Mouse (Mus musculus) kidney, embryonic 15.5 days (tissue): ENCODE data around the gene Pvalb. TPM values are rescaled to one million over a fixed set of nuclear protein-coding genes. Genes with fewer than 3 reads are reported as not detected.
A peak's percentile ranks its signal among the peaks of the same experiment; 100 is the strongest.

Source experiments
- ATAC-seq: fragments of 200-750 bp; cut with Nextera tagmentation; replicated peaks from 2 replicates; pipeline ENCODE4 v1.8.0; 2017; ENCODE audit warnings: moderate TSS enrichment; ENCODE audit not compliant: low FRiP score
- H3K27ac ChIP-seq: fragments of 300-500 bp; sonication (generic); 2 replicates; pipeline ENCODE4 v1.5.1; 2015; ENCODE audit warnings: mild to moderate bottlenecking, inconsistent platforms
- H3K27me3 ChIP-seq: fragments of 300-500 bp; sonication (generic); 2 replicates; pipeline ENCODE4 v1.6.1; 2015; ENCODE audit warnings: inconsistent platforms
- H3K36me3 ChIP-seq: fragments of 300-500 bp; sonication (generic); 2 replicates; pipeline ENCODE4 v1.6.1; 2015; ENCODE audit warnings: inconsistent platforms
- H3K4me1 ChIP-seq: fragments of 300-500 bp; sonication (generic); 2 replicates; pipeline ENCODE4 v1.6.1; 2015; ENCODE audit warnings: inconsistent platforms
- H3K4me2 ChIP-seq: fragments of 300-500 bp; sonication (generic); 2 replicates; pipeline ENCODE4 v1.6.1; 2015; ENCODE audit warnings: moderate library complexity, mild to moderate bottlenecking, inconsistent platforms
- H3K4me3 ChIP-seq: fragments of 300-500 bp; sonication (generic); replicated peaks from 2 replicates; pipeline ENCODE4 v1.5.1; 2015; ENCODE audit warnings: mild to moderate bottlenecking, inconsistent platforms
- H3K9ac ChIP-seq: fragments of 300-500 bp; sonication (generic); 2 replicates; pipeline ENCODE4 v1.6.1; 2015; ENCODE audit warnings: mild to moderate bottlenecking, inconsistent platforms
- H3K9me3 ChIP-seq: fragments of 300-500 bp; sonication (generic); replicated peaks from 2 replicates; pipeline ENCODE4 v1.6.1; 2016; ENCODE audit warnings: inconsistent platforms
- WGBS: fragments of 180-500 bp; shearing (Covaris S2); methylation state at CpG from one replicate; pipeline ENCODE4 v1.1.7; 2015; ENCODE audit warnings: mixed read lengths; 5-methylcytosine and 5-hydroxymethylcytosine counted together
- polyA plus RNA-seq: library from polyadenylated mRNA; unstranded; fragments of >200 nt; fragmentation: Nextera tagmentation; extraction: Ambion mirVana; gene quantifications from 2 replicates; pipeline ENCODE4 v1.2.1, GENCODE M21; 2015

Pvalb gene
- polyA plus RNA-seq, 1 experiment from 2014 or later = not detected

- WGBS = 72% methylated on average over 5 of the region's 5 CpGs
- no peak for ATAC-seq
- H3K4me3 ChIP-seq = no peak overlapping the region
- no peak overlapping the region for H3K27ac ChIP-seq
- no peak overlapping the region for H3K9ac ChIP-seq
- 0 out of 2 replicates have a peak, but pooled peaks cover 7% of the 10 kb centered on the region for H3K27me3 ChIP-seq
- no peaks in the 10 kb centered on the region for H3K36me3 ChIP-seq
- 0 out of 2 replicates have a peak, but pooled peaks cover 2% of the 10 kb centered on the region for H3K4me1 ChIP-seq
- H3K9me3 ChIP-seq = no peaks in the 10 kb centered on the region
- H3K4me2 ChIP-seq = no peak overlapping the region
Observed at GRCm38 (mm10) chr15:78234823-78235509, 28.8 kb upstream of the Pvalb start.

- ATAC-seq = no peak
- no peak overlapping the region for H3K4me2 ChIP-seq
Observed at GRCm38 (mm10) chr15:78231346-78232331, 25.4 kb upstream of the Pvalb start.

GRCm38 (mm10) chr15:78227816-78228215 lies 21.6 kb upstream of the Pvalb start:
- Histone ChIP-seq H3K27me3 (no peaks in the 10 kb centered on the region), H3K36me3 (no peaks in the 10 kb centered on the region), H3K4me2 (no peak overlapping the region), H3K27ac (no peak overlapping the region), H3K9ac (no peak overlapping the region), H3K4me3 (no peak overlapping the region), H3K9me3 (no peaks in the 10 kb centered on the region), H3K4me1 (no peaks in the 10 kb centered on the region)
- WGBS = 79% methylated on average over 12 of the region's 12 CpGs
- no peak for ATAC-seq

More at GRCm38 (mm10) chr15:78231346-78232331, 25.4 kb upstream of the Pvalb start:
- WGBS = 41% methylated on average over 13 of the region's 13 CpGs
- Histone ChIP-seq H3K4me1 (no peaks in the 10 kb centered on the region), H3K27ac (no peak overlapping the region), H3K27me3 (0 out of 2 replicates have a peak, but pooled peaks cover 2% of the 10 kb centered on the region), H3K9me3 (no peaks in the 10 kb centered on the region), H3K9ac (no peak overlapping the region), H3K4me3 (no peak overlapping the region), H3K36me3 (no peaks in the 10 kb centered on the region)

- 79% methylated on average over 9 of the region's 9 CpGs for WGBS
- Histone ChIP-seq H3K9ac (no peak overlapping the region), H3K4me3 (no peak overlapping the region)
Observed at GRCm38 (mm10) chr15:78215269-78215668, 9.1 kb upstream of the Pvalb start.

GRCm38 (mm10) chr15:78211367-78211766 lies 5.2 kb upstream of the Pvalb start:
- H3K27ac ChIP-seq = no peak overlapping the region
- H3K27me3 ChIP-seq = 0 out of 2 replicates have a peak, but pooled peaks cover under 1% of the 10 kb centered on the region
- no peaks in the 10 kb centered on the region for H3K4me1 ChIP-seq
- no peak for ATAC-seq
- no peak overlapping the region for H3K9ac ChIP-seq
- 78% methylated on average over 8 of the region's 8 CpGs for WGBS
- H3K4me2 ChIP-seq = no peak overlapping the region
- no peak overlapping the region for H3K4me3 ChIP-seq
- no peaks in the 10 kb centered on the region for H3K36me3 ChIP-seq
- H3K9me3 ChIP-seq = 0 out of 2 replicates have a peak, but pooled peaks cover 3% of the 10 kb centered on the region

More at GRCm38 (mm10) chr15:78215269-78215668, 9.1 kb upstream of the Pvalb start:
- Histone ChIP-seq H3K4me2 (no peak overlapping the region), H3K27ac (no peak overlapping the region), H3K36me3 (no peaks in the 10 kb centered on the region), H3K9me3 (no peaks in the 10 kb centered on the region), H3K4me1 (no peaks in the 10 kb centered on the region), H3K27me3 (no peaks in the 10 kb centered on the region)
- ATAC-seq = no peak

- Histone ChIP-seq H3K27ac (no peak overlapping the region), H3K27me3 (peaks cover 10% of the 10 kb centered on the region), H3K36me3 (no peaks in the 10 kb centered on the region), H3K4me3 (no peak overlapping the region), H3K4me1 (no peaks in the 10 kb centered on the region), H3K4me2 (no peak overlapping the region), H3K9me3 (0 out of 2 replicates have a peak, but pooled peaks cover 3% of the 10 kb centered on the region), H3K9ac (no peak overlapping the region)
- no peak for ATAC-seq
- 79% methylated on average over 4 of the region's 4 CpGs for WGBS
Observed at GRCm38 (mm10) chr15:78210203-78210602, 4.0 kb upstream of the Pvalb start.

- Histone ChIP-seq H3K4me1 (peaks cover 8% of the 10 kb centered on the region), H3K27me3 (peaks cover 51% of the 10 kb centered on the region), H3K36me3 (no peaks in the 10 kb centered on the region), H3K4me2 (no peak overlapping the region), H3K4me3 (no peak overlapping the region), H3K27ac (no peak overlapping the region), H3K9me3 (0 out of 2 replicates have a peak, but pooled peaks cover 3% of the 10 kb centered on the region), H3K9ac (no peak overlapping the region)
- WGBS = 39% methylated on average over 3 of the region's 3 CpGs
- no peak for ATAC-seq
Observed at GRCm38 (mm10) chr15:78205192-78205591, 1.0 kb downstream of the Pvalb start.

GRCm38 (mm10) chr15:78204053-78204847 lies 1.9 kb downstream of the Pvalb start:
- H3K9me3 ChIP-seq = no peaks in the 10 kb centered on the region
- peaks cover 8% of the 10 kb centered on the region for H3K4me1 ChIP-seq
- no peak overlapping the region for H3K27ac ChIP-seq
- H3K36me3 ChIP-seq = no peaks in the 10 kb centered on the region
- H3K4me2 ChIP-seq = peak overlapping the region; percentile 62
- ATAC-seq = no peak
- H3K9ac ChIP-seq = no peak overlapping the region
- peak overlapping the region; percentile 30 for H3K4me3 ChIP-seq
- H3K27me3 ChIP-seq = peaks cover 51% of the 10 kb centered on the region
- 1% methylated on average over 41 of the region's 41 CpGs for WGBS

GRCm38 (mm10) chr15:78195096-78195880 lies 10.9 kb downstream of the Pvalb start:
- ATAC-seq = no peak
- no peaks in the 10 kb centered on the region for H3K36me3 ChIP-seq
- no peaks in the 10 kb centered on the region for H3K27me3 ChIP-seq
- H3K4me2 ChIP-seq = no peak overlapping the region
- WGBS = 67% methylated on average over 28 of the region's 28 CpGs
- no peak overlapping the region for H3K4me3 ChIP-seq
- H3K4me1 ChIP-seq = no peaks in the 10 kb centered on the region
- no peak overlapping the region for H3K9ac ChIP-seq
- no peaks in the 10 kb centered on the region for H3K9me3 ChIP-seq
- no peak overlapping the region for H3K27ac ChIP-seq

- WGBS = 73% methylated on average over 3 of the region's 3 CpGs
- Histone ChIP-seq H3K9me3 (no peaks in the 10 kb centered on the region), H3K27ac (no peak overlapping the region), H3K9ac (no peak overlapping the region), H3K4me1 (no peaks in the 10 kb centered on the region), H3K4me3 (no peak overlapping the region), H3K4me2 (no peak overlapping the region), H3K36me3 (no peaks in the 10 kb centered on the region), H3K27me3 (no peaks in the 10 kb centered on the region)
- no peak for ATAC-seq
Observed at GRCm38 (mm10) chr15:78194320-78194719, 11.9 kb downstream of the Pvalb start.

GRCm38 (mm10) chr15:78189636-78190035 lies 16.6 kb downstream of the Pvalb start:
- no peak overlapping the region for H3K9ac ChIP-seq
- no peak overlapping the region for H3K4me3 ChIP-seq
- no peak overlapping the region for H3K27ac ChIP-seq
- H3K36me3 ChIP-seq = no peaks in the 10 kb centered on the region
- H3K4me1 ChIP-seq = no peaks in the 10 kb centered on the region
- no peak overlapping the region for H3K4me2 ChIP-seq
- no peak for ATAC-seq
- 89% methylated on average over 7 of the region's 7 CpGs for WGBS
- H3K27me3 ChIP-seq = no peaks in the 10 kb centered on the region
- no peaks in the 10 kb centered on the region for H3K9me3 ChIP-seq
